Mouse (Mus musculus) thymus, postnatal 14 days (tissue): ENCODE measurements at regions not wholly inside any gene's neighbourhood (a gene's known extent, or its start where the extent isn't known, plus 50 kb on each side); places are given as distances from the start of the nearest gene placed in this dataset.

Experiments
- DNase-seq: peaks from one replicate; pipeline ENCODE4 v3.0.0; 2021

DNA sequence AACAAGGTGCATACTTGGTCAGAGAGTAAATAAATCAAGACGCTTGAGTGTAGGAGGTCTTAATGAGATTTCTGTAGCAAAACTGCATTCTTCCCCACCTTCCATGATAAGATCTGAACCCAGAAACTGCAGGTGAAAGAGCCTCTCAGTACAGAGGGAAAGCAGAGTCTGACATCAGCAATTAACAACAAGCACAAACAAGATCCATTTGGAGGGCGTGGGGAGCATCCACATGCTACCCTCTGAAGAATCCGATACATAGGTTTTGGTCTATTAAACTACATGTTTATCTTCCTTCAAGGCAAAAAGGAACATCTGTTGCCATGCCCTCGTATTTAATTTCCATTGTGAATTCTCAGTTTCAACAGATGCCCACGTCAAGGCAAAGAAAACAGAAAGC is 124.2 kb downstream of the S1pr1 start:
- no peak for DNase-seq

- DNase-seq = no peak
Measured at GRCm38 (mm10) chr3:115588585-115588984, 126.3 kb downstream of the S1pr1 start.

- DNase-seq = no peak
Measured at GRCm38 (mm10) chr3:115580131-115580932, 134.5 kb downstream of the S1pr1 start.

- DNase-seq = no peak
Measured at GRCm38 (mm10) chr3:115575371-115575770, 139.5 kb downstream of the S1pr1 start.

GRCm38 (mm10) chr3:115562735-115563134 is 152.1 kb downstream of the S1pr1 start:
- no peak for DNase-seq

DNA sequence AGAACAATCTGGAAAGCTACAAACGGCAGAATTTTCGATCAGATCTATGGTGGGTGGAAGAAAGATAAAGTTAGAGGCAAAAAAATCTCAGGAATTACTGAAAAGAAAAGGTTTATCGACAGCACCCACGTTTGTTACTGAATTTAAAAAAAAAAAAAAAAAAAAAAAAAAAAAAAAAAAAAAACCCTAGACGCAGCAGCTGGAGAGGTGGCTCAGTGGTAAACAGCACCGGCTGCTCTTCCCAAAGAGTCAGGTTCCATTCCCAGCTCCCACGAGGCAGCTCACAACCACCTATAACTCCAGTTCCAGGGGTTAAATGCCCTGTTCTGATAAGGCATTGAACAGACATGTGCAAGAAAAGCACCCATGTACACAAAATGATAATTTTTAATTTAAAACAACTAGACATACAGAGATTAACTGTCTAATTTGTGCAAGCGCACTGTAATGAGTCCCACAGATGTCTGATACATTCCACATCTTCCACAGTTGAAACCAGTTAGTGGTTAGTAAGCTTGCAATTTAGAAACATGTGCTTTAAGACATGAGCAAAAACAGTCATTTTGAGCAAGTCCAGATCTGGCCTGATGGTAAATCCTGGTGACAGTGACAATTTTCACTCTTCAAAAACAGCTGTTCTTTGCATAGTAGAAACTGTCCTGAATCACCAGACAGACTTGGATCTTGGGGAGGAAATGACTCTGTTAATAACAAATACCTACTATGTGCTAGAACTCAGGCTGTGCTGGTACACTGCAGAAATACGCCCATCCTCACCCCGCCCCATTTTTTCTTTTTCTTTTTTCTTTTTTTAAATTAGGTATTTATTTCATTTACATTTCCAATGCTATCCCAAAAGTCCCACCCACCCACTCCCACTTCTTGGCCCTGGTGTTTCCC is 159.8 kb downstream of the S1pr1 start:
- DNase-seq = no peak

GRCm38 (mm10) chr3:115553848-115554515 is 160.9 kb downstream of the S1pr1 start:
- DNase-seq = no peak

GRCm38 (mm10) chr3:115541789-115542188 is 173.1 kb downstream of the S1pr1 start:
- peak; percentile 24 for DNase-seq

GRCm38 (mm10) chr3:115538355-115538754 is 176.5 kb downstream of the S1pr1 start:
- no peak for DNase-seq

- DNase-seq = no peak
Measured at GRCm38 (mm10) chr3:115532141-115532735, 182.6 kb downstream of the S1pr1 start.

DNA sequence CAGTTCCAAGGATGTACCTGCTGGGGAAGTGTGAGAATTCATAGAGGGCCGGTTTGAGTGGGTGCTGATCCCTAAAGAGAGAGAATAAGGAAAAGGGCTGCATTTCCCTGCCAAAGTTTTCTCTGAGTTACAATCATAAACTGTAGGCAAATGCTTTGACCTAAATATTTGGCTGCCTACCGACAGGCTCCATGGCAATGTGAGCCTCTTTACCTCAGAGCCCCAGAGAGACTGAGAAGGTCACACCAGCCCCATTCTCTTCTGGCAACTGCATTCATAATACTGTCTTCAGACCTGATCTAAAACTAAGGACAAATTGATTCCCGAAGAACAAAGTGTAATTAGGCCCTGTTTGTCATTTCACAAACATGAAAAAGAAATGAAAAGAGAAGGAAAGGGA is 184.4 kb downstream of the S1pr1 start:
- DNase-seq = no peak

DNA sequence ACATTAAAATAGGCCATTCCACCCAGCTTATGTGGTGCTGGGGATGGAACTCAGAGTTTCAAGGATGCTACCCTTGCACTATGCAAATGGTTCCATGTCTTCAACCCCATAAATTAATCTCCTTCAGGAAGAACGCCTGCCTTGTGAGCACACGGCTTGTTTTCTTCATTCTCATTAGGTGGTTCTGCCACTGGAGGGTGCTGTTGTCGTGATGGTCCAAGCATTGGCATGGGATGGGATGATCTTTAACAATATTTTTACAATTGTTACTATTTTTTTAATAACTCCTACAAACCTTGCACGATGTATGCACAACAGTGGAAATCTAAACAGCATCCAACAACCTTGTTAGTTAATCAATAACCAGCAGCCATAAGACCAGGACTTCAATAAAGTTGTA is 185.0 kb downstream of the S1pr1 start:
- peak; percentile 6 for DNase-seq

DNA sequence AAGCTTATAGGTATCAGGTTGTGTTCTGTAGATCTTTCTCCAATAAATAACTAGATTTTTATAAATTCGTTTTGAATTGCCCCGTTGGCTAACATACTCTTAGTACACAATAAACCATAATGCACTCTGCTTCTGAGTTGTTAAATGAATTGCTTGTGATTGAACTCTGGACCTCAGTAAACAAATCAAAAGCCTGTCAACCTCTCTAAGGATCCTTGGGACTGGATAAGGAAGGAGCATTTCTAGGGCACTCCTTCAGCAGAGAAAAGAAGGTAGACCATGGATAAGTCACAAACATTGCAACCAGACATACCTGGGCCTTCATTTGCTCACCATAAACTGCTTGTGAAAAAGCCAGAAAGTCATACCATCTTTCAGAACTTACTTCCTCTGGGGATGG is 191.4 kb downstream of the S1pr1 start:
- no peak for DNase-seq

GRCm38 (mm10) chr3:115515645-115516044 is 199.2 kb downstream of the S1pr1 start:
- DNase-seq = no peak

GRCm38 (mm10) chr3:115509658-115510057 is 205.2 kb downstream of the S1pr1 start:
- no peak for DNase-seq

DNA sequence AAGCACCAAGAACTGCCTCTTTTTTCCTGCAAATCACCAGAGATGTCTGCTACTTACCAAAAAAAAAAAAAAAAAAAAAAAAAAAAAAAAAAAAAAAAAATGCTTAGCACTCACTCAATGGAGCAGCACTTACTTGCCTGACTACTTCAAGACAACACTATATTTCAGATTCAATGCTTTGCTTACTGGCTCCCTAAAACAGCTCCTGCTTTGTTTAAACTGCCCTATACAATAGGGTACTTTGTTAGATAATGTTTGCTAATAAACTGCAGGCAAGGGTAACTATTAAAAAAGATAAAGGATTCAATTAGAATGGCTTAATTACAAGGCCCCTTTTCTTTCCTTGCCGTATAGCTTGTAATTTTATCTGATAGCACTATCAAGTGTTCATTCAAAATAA is 217.5 kb downstream of the S1pr1 start:
- DNase-seq = no peak

DNA sequence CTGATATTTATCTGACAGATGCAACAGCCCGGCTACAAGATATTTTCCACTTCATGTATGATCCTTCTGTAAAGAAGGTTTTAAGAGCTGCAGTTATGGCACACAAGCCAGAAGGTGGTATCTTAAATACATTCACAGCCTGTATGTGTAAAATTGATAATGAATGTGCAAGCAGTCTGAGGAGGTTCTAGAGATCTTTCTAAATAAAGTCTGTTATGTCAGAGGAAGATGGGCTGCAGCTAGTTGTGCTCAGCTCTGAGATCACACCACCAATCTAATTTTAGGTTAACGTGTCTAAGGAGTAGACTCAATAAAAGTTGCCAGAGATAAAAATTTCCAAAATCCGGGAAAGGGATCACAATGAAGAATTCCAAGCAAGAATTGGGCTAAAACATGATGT is 218.8 kb downstream of the S1pr1 start:
- no peak for DNase-seq

DNA sequence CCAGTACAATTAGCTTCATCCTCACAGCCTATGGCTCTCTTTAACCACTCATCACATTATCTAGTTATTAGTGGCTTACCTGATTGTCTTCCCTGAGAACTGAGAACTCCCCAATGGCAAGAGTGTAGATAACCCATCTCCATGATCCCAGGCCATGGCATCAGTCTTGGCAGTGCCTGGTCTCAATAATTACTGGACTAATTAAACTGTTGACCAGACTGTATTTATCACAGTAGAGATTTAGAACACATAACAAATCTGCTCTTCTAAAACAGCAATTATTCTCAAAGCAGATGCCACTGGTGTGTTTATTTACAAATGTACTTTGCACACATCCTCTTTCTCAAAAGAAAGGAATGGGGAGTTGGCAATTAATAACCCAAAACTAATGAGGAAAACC is 219.2 kb downstream of the S1pr1 start:
- no peak for DNase-seq

GRCm38 (mm10) chr3:115468980-115469379 is 245.9 kb downstream of the S1pr1 start:
- DNase-seq = no peak

GRCm38 (mm10) chr3:115467850-115468249 is 247.0 kb downstream of the S1pr1 start:
- DNase-seq = no peak

- no peak for DNase-seq
Measured at GRCm38 (mm10) chr3:115462623-115463022, 252.2 kb downstream of the S1pr1 start.
